Comparison of ENCODE assay signal across 20 mouse cellular contexts in genomic region chr1:31379032-31379431, GRCm38 (mm10).
A peak's percentile ranks its signal among the peaks of the same experiment; 100 is the strongest.
DNase-seq lines count a peak whose midpoint lies in the region; ATAC-seq lines count a peak whose summit lies in the region.
"Had no signal": no experiment of that assay in that cellular context is flagged by ENCODE, and none has a peak within 500 bp of the region (broad histone marks: within the 10 kb centered on the region; RNA-seq: fewer than 3 reads in every experiment).

No protein-coding gene starts in this region.

- WGBS in limb, embryonic 10.5 days, result 70% methylated on average over 2 of the region's 2 CpGs

- no peak overlapping the region for H3K27ac ChIP-seq in limb, embryonic 10.5 days
- H3K27ac ChIP-seq: embryonic facial prominence, embryonic 15.5 days; forebrain, embryonic 12.5 days; heart, embryonic 15.5 days; hindbrain, embryonic 10.5 days; limb, embryonic 15.5 days had no signal

- H3K36me3 ChIP-seq in limb, embryonic 10.5 days, result no peaks in the 10 kb centered on the region
- H3K36me3 ChIP-seq: embryonic facial prominence, embryonic 15.5 days; forebrain, embryonic 12.5 days; heart, embryonic 15.5 days; hindbrain, embryonic 10.5 days; limb, embryonic 15.5 days had no signal

- H3K4me3 ChIP-seq in limb, embryonic 10.5 days, result no peak overlapping the region
- H3K4me3 ChIP-seq: embryonic facial prominence, embryonic 15.5 days; forebrain, embryonic 12.5 days; heart, embryonic 15.5 days; hindbrain, embryonic 10.5 days; limb, embryonic 15.5 days had no signal

- peak; percentile 4 to 27 for DNase-seq in cerebellum, postnatal 14 days
- no peak for DNase-seq in cerebellum, adult 8-10 months
- DNase-seq in layer of hippocampus, adult 11-12 months (ENCODE audit: low spot score), result peak; percentile 7
- DNase-seq in layer of hippocampus, adult 8-10 months (ENCODE audit: low spot score in 2 of 2), result no peak
- DNase-seq in 416B (ENCODE audit: low read depth), result peak; percentile 85
- DNase-seq in thymus, postnatal 0 days (ENCODE audit: low spot score), result no peak
- no peak for DNase-seq in limb, embryonic 10.5 days (ENCODE audit: low spot score)
- DNase-seq: adrenal gland, adult 2 months; cerebellum, adult 9-10 months; heart, adult 18-20 months; kidney, postnatal 14 days; right cerebral cortex, adult 18-20 months; thymus, postnatal 4 days had no signal

- no peaks in the 10 kb centered on the region for H3K27me3 ChIP-seq in limb, embryonic 10.5 days (ENCODE audit: low read depth, poor library complexity, severe bottlenecking)
- H3K27me3 ChIP-seq: embryonic facial prominence, embryonic 15.5 days; forebrain, embryonic 12.5 days; heart, embryonic 15.5 days; limb, embryonic 15.5 days; megakaryocyte, embryonic 14.5 days had no signal

- no peaks in the 10 kb centered on the region for H3K9me3 ChIP-seq in limb, embryonic 10.5 days (replicated peaks)
- H3K9me3 ChIP-seq: embryonic facial prominence, embryonic 15.5 days; forebrain, embryonic 12.5 days; heart, embryonic 15.5 days; hindbrain, embryonic 10.5 days; limb, embryonic 15.5 days; megakaryocyte, embryonic 14.5 days had no signal

- peak; percentile 33; the same call in 1 of the 2 replicates for ATAC-seq in granulocyte monocyte progenitor cell, adult 5-6 weeks (replicated peaks; ENCODE audit: poor library complexity, severe bottlenecking)

- no peaks in the 10 kb centered on the region for H3K4me1 ChIP-seq in limb, embryonic 10.5 days
- H3K4me1 ChIP-seq: embryonic facial prominence, embryonic 15.5 days; forebrain, embryonic 12.5 days; heart, embryonic 15.5 days; hindbrain, embryonic 10.5 days; limb, embryonic 15.5 days had no signal

Comparison
In these comparisons a context has a peak if more than half of its experiments do, and no peak if none do; other contexts are left out.
1. DNase-seq: peak in cerebellum, postnatal 14 days (2 of 2), layer of hippocampus, adult 11-12 months (single experiment) and 416B (single experiment); none in cerebellum, adult 8-10 months (single experiment), layer of hippocampus, adult 8-10 months (0 of 2), thymus, postnatal 0 days (single experiment) and limb, embryonic 10.5 days (single experiment).